Mouse (Mus musculus) cerebellum, postnatal 25 days (tissue): ENCODE results near the gene Cbr2.

Experiments used
- DNase-seq, 2 experiments: peaks; one replicate each; pipeline ENCODE4 v3.0.0; 2021; ENCODE audit warnings: mixed read lengths in 2 of 2

The Cbr2 gene

DNA sequence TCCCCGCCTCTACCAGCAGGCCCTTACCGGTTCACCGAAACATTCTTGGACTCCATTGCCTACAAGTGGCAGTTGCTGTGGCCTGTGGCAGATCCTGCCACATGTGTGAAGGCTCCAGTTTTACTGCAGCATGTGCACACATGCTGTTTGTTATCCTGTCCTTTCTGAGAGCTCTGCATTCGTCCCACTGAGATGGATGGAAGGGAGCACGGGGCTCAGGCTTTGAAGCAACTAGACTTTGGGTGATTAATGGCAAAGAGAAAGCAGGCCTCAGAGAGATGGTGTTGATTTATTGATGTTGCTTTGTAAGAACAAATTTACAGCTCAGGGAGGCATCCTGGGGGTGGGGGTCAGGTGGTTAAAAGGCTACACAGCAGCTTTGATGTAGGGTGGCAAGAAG, 21.2 kb downstream of the Cbr2 start:
- DNase-seq = no peak

DNA sequence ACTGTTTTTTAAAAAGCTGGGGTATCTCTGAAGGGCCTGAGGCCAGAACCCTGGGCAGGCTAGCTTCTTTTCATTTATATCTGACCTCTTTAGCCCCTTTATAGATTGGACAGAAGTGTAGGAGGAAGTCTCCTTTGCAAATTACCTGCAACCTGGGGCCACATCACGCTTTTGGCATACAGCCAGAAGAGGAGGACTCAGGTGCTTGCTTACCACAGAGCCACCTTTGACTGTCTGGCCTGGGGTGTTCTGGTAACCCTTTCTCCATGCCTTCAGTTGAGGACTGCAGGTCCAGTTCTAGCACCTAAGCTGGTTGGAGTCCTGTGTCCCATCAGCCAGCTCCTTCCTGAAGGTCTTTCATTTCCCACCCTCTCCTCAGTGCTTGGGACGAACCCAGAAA, 22.4 kb downstream of the Cbr2 start:
- DNase-seq = no peak

- DNase-seq = no peak
Observed at GRCm38 (mm10) chr11:120707969-120708368, 23.9 kb downstream of the Cbr2 start.

GRCm38 (mm10) chr11:120707225-120707624, 24.7 kb downstream of the Cbr2 start:
- no peak for DNase-seq

DNA sequence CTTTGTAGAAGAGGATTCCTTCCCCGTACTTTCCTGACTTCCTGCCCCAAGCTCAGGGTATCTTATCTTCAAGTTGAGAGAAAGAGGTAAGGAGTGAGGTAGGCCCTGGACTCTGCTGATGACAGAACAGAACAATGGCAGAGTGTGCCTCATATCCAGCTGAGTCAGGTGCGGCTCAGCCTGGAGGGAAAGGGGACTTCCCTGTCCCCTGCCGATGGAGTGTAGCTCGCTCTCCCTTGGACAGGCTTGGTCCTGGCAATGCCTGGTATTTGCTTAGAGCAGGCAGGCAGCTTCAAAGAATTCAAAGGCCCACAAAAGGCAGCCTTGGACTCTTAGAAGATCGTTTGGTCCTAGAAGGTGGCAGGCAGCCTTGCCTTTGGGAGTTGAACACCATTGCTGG, 25.8 kb downstream of the Cbr2 start:
- DNase-seq = no peak

DNA sequence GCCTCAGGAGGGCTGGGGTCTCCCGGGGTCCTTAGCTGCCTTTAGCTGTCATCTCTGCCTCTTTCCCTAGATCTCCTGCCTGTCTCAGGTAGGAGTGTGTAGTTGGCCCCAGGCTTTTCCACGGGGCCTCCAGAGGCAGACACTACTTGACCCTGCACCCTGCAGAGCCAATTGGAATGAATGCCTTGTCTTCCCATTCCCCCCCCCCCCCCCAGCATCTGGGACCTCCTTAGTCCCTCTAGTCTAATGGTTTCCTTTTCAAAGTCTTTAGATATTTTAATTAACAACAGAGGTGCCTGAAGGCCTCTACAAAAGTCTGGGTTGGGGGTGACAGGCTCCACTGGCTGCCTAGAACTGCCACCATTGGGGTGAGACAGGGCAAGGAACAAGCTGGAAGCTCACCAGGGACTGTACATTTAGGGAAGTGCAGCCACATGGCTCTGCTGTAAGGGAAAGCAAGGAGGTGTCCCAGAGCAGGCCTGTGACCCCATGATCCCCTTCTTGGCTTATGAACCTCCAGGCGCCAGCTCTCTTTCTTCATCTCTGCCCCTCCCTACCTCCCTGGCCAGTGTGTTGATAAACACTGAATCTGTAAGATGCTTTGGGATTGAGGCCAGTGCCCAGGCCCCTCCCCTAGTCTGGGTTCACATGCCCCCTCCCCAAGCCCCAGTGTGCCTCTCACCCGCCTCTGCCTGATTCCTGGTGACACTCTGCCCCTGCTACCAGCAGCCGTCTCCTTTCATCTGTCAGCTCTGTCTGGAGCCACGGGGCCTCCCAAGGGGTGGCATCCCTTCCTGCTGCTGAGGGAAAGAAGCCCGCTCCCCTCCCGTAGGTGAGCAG, 27.2 kb downstream of the Cbr2 start:
- DNase-seq = no peak

DNA sequence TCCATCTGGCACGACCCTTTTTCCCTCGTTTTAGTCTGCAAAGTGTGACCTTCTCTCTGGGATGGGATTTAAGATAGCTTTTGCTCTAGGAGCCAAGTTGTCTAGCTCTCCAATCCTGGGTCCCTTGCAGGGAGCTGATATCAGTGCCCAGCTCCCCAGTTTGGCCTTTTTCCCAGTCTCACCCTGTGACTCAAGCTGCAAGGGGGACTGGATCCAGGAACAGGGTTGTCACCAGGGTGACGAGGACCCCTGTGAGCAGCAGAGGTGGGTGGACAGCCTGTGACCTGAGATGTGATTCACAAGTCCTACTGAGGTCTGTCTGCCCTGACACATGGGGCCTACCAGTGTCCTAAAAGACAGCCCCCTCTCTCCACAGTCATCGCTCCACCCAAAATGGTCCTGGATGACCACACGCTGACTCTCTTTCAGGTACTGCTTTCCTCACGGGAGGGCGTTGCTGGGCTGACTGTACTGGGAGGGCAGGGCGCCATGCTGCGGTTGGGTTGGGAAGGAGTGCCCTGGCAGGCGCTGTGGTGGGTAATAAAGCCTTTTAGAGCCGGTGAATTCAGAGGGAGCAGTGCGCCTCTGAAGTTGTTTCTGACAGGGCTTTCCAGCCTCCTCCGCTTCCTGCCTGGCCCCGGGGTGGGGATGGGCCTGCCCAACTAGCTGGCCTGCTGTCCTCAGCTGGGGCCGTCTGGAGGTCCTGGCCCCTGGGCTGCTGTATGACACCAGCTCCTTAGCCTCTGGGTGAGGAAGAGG, 28.0 kb downstream of the Cbr2 start:
- DNase-seq = no peak

DNA sequence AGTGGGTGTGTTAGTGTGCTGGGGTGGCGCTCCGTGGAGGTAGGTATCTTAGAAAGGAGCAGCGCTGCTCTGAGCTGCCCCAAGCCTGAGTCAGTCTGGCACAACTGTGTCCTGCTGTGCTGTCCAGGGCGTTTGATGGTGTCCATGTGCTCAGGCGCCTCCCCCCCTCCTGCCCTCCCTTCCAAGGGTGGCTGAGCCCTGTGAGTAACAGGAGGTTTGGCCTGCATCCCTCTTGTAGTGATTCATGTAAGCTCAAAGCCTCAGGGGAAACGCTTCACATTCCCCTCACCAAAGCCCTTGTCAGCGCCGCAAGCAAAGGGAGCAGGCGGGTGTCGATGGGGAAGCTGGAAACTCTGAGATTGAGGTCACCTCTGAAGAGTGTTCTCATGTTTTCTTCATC, 34.2 kb downstream of the Cbr2 start:
- DNase-seq = no peak

- no peak for DNase-seq
Observed at GRCm38 (mm10) chr11:120696568-120696967, 35.3 kb downstream of the Cbr2 start.

DNA sequence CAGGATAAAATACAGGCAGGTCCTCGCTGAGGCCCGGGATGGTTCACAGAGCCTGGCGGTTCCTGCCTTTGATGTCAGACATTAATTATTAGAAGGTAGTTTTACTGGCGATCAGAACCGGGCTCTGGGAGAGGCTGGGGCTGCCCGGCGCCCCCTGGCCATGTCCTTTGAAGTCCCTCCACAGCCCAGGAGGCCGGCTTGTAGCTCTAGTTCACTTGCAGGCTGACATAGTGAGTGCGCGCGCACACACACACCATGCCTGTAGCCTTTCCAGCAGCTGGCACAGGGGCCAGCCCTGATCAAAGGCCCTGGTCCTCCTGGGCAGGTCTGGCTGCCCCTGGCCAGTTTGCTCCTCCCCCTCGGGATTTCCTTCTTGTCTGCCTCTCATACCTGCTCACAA, 36.3 kb downstream of the Cbr2 start:
- no peak for DNase-seq

DNA sequence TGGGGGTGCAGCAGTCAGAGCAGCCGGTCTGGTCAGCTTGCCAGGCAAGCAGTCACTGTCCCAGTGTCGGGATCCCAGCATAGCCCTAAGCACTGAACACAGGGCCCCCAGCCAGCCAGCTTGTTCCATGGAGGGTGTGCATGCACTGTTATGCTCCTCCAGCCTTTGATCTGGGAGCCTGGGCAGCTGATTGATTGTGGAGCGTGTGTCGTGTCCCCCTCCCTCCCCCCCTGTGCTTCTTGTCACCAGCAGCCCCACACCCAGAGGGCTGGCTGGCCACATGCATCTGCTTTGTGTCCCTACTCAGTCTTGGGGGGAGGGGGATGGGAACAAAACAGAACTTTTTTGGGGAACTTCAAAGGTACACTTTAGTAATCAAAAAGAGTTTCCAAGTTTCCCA, 36.7 kb downstream of the Cbr2 start:
- DNase-seq = no peak

DNA sequence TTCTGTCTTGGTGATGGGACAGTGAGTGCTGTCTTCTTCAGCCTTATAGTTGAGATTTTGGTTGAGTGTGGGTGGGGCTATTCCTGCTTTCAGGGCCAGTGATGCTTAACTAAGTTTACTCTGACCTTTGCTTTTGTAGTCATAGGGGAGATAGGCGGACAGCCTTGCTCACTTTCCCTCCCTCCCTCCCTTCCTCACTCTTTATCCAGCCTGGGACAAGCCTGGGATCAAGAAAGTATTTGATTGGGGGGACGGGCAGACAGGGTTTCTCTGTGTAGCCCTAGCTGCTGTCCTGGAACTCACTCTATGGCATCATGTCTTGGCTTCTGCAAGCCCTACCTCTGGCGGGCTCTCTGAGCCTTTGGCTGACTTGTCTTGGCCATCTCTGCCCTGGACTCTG, 38.5 kb downstream of the Cbr2 start:
- DNase-seq = no peak

GRCm38 (mm10) chr11:120692471-120693011, 39.4 kb downstream of the Cbr2 start:
- peak in 1 of 2 experiments; percentile 31 for DNase-seq

GRCm38 (mm10) chr11:120689365-120689764, 42.5 kb downstream of the Cbr2 start:
- DNase-seq = no peak

DNA sequence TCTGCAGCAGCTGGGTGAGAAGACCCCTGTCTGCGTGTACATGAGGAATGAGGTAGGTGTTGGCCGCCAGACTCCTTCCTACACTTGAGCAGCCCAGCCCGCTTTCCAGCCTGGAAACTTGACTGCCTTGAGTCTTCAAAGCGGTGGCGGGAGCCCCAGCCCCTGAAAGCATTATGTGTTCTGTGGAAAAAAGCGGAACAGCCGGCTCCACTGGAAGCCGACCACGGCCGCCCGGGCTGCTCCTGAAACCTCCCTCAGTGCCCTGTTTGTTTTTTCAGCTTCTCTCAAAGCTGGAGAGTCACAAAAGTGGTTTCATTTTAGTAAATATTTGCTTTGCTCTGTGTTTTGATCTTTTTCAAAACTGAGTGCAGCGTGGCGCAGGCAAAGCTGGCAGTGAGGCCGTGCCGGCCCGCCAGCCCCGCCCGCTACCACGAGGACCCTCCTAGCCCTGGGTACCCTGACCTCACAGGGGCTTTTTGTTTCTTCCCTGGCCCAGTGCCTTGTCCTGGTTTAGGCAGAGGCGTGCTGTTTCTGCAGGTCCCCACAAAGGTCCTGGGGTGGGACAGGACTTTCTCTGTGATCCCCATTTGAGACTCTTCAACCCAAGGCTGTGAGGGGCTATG, 45.2 kb downstream of the Cbr2 start:
- no peak for DNase-seq

DNA sequence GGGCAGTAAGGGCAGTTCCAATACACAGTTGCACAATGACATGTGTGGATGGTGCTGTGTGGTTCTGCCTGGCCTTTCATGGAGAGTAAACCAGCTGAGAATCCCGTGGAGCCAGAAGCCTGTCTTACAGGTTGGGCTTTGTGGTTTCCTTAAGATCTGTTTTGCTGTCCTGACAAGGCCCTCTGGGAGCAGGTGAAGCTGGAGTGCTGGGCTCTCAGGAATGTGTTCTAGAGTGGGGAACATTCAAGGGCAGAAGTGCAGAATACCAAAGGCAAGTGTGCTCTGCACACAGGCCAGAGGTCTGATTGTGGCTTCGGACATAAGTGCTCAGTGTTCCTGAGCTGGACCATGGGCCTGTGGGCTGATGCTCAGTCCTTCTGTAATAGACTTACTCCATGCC, 47.3 kb downstream of the Cbr2 start:
- no peak for DNase-seq

DNA sequence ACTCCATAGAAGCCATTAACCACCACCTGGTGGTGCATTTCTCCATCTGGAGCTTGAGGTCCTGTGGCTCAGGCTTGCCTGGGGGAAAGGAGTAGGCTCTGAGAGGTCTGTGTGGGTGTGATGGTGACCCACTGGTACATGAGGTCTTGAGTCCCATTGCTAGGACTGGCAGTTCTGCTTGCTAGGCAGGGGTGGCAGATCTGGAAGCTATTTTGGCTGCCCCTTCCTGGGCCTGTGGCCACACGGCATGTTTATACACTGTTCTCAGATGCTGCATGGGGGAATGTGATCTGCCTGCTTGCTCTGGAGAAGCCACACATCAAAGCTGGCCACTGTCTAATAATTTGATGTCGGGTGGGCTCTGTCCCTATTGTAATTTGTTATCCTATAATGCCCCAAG, 47.8 kb downstream of the Cbr2 start:
- no peak for DNase-seq

GRCm38 (mm10) chr11:120683536-120683935, 48.4 kb downstream of the Cbr2 start:
- no peak for DNase-seq

DNA sequence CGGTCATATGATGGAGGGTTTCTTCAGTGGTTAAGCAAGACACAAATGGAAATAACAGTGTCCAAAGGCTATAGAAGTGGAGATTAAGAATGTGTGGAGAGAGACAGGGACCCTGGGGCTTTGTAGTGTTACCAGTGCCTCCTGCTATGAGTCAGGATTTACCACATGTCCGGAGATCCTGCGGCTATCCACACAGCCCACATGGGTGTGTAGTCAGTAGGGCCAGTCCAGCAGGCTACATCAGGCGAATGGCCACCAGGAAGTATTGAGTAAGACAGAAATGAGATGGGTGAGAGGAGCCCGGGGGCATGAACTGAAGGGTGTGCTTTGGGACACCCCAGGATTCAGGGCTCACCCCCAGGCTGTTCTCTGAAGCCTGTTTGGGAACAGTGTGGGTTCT, 49.2 kb downstream of the Cbr2 start:
- DNase-seq = no peak

- peak in 1 of 2 experiments; percentile 36 for DNase-seq
Observed at GRCm38 (mm10) chr11:120679909-120680308, 52.0 kb downstream of the Cbr2 start.
